Mouse (Mus musculus) forebrain, embryonic 15.5 days (tissue): ENCODE data around the gene Grik2. TPM values are rescaled to one million over a fixed set of nuclear protein-coding genes. Genes with fewer than 3 reads are reported as not detected.
"Not testable (repeated sequence)": the region's sequence is repeated elsewhere in the genome, so short reads cannot be mapped to it uniquely, and the experiment has no call there.

ENCODE experiments used
- ATAC-seq: fragments of 200-750 bp; cut with Nextera tagmentation; replicated peaks from 2 replicates; pipeline ENCODE4 v1.8.0; 2017; ENCODE audit warnings: mild to moderate bottlenecking, moderate TSS enrichment, moderate library complexity
- H3K27ac ChIP-seq: fragments of 300-500 bp; sonication (generic); replicated peaks from 2 replicates; pipeline ENCODE4 v1.5.1; 2015; ENCODE audit warnings: mild to moderate bottlenecking, inconsistent platforms
- H3K27me3 ChIP-seq: fragments of 300-500 bp; sonication (generic); 2 replicates; pipeline ENCODE4 v1.6.1; 2015; ENCODE audit warnings: inconsistent platforms
- H3K36me3 ChIP-seq: fragments of 300-500 bp; sonication (generic); 2 replicates; pipeline ENCODE4 v1.6.1; 2015; ENCODE audit warnings: mild to moderate bottlenecking, inconsistent platforms
- H3K4me1 ChIP-seq: fragments of 300-500 bp; sonication (generic); 2 replicates; pipeline ENCODE4 v1.6.1; 2015; ENCODE audit warnings: inconsistent platforms
- H3K4me2 ChIP-seq: fragments of 300-500 bp; sonication (generic); replicated peaks from 2 replicates; pipeline ENCODE4 v1.6.1; 2015; ENCODE audit warnings: mild to moderate bottlenecking, inconsistent platforms
- H3K4me3 ChIP-seq: fragments of 300-500 bp; sonication (generic); 2 replicates; pipeline ENCODE4 v1.5.1; 2015; ENCODE audit warnings: mild to moderate bottlenecking, inconsistent platforms
- H3K9ac ChIP-seq: fragments of 300-500 bp; sonication (generic); replicated peaks from 2 replicates; pipeline ENCODE4 v1.6.1; 2015; ENCODE audit warnings: mild to moderate bottlenecking, inconsistent platforms
- H3K9me3 ChIP-seq: fragments of 300-500 bp; sonication (generic); 2 replicates; pipeline ENCODE4 v1.6.1; 2016; ENCODE audit warnings: inconsistent platforms
- WGBS: fragments of 180-500 bp; shearing (Covaris S2); methylation state at CpG from one replicate; pipeline ENCODE4 v1.1.7; 2015; ENCODE audit warnings: mixed read lengths; 5-methylcytosine and 5-hydroxymethylcytosine counted together
- polyA plus RNA-seq: library from polyadenylated mRNA; unstranded; fragments of >200 nt; fragmentation: Nextera tagmentation; extraction: Ambion mirVana; gene quantifications from 2 replicates; pipeline ENCODE4 v1.2.1, GENCODE M21; 2015

Gene Grik2
- polyA plus RNA-seq, 1 experiment from 2014 or later: 32.7 TPM

- H3K9me3 ChIP-seq, H3K9ac ChIP-seq, H3K4me3 ChIP-seq, H3K4me1 ChIP-seq, ATAC-seq, H3K4me2 ChIP-seq, H3K27ac ChIP-seq, H3K36me3 ChIP-seq, H3K27me3 ChIP-seq: not testable (repeated sequence)
- WGBS: 57% methylated on average over 6 of the region's 6 CpGs
Observed at GRCm38 (mm10) chr10:49237356-49237755, 551.2 kb downstream of the Grik2 start.

DNA sequence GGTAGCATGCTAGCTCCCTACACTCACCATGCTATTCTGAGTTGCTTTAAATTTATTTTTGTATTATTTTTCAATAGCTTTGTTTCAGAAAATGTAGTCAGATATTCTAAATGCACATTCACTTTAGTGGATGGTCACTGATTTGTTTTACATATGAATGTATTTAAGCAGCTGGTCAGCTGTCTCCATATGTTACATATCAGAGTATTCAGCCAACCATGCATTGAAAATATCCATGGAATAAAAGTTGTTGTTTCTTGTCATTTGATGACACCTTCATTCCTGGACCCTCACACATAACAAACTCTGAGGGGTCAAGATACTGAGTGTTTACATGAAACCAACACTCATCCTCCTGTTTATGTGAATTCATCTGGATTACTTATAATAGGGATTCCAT lies 551.7 kb downstream of the Grik2 start:
- not testable (repeated sequence) for H3K4me1 ChIP-seq, H3K27ac ChIP-seq, H3K9me3 ChIP-seq, H3K36me3 ChIP-seq, ATAC-seq, H3K27me3 ChIP-seq, H3K9ac ChIP-seq, H3K4me3 ChIP-seq, H3K4me2 ChIP-seq

GRCm38 (mm10) chr10:49220096-49220495 lies 568.5 kb downstream of the Grik2 start:
- peak overlapping the region; percentile 12; the same call in 1 of the 2 replicates for H3K27ac ChIP-seq
- H3K9me3 ChIP-seq: no peaks in the 10 kb centered on the region
- 12% methylated on average over 1 of the region's 1 CpGs for WGBS
- H3K9ac ChIP-seq: no peak overlapping the region
- no peak overlapping the region for H3K4me3 ChIP-seq
- H3K27me3 ChIP-seq: no peaks in the 10 kb centered on the region
- peaks cover 5% of the 10 kb centered on the region; the same call in 1 of the 2 replicates for H3K4me1 ChIP-seq
- ATAC-seq: peak; percentile 79
- no peak overlapping the region for H3K4me2 ChIP-seq
- H3K36me3 ChIP-seq: no peaks in the 10 kb centered on the region

DNA sequence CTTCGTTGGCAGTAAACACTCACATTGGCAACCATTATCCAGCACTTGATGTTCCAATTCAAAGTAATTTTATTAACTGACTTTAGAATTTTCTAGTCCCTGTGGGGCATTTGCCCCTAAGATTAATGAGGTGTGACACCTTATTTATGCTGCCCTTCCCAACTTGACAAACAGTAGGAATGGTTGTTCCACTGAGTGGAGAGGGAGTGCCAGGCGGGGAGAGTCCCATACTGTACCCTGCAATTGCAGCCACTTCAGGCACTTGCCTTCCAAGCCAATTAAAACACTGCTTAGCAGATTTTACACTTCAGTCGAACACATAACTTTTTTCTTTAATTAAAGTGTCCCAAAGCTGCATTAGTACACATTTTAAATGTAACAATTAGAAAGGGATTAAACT lies 568.9 kb downstream of the Grik2 start:
- H3K27me3 ChIP-seq: no peaks in the 10 kb centered on the region
- 0 out of 2 replicates have a peak overlapping the region, but pooled peaks have one; percentile 19 for H3K27ac ChIP-seq
- WGBS: 20% methylated on average over 3 of the region's 3 CpGs
- ATAC-seq: peak; percentile 97
- no peak overlapping the region for H3K4me2 ChIP-seq
- peaks cover 5% of the 10 kb centered on the region; the same call in 1 of the 2 replicates for H3K4me1 ChIP-seq
- H3K9ac ChIP-seq: no peak overlapping the region
- H3K36me3 ChIP-seq: no peaks in the 10 kb centered on the region
- no peak overlapping the region for H3K4me3 ChIP-seq
- no peaks in the 10 kb centered on the region for H3K9me3 ChIP-seq

DNA sequence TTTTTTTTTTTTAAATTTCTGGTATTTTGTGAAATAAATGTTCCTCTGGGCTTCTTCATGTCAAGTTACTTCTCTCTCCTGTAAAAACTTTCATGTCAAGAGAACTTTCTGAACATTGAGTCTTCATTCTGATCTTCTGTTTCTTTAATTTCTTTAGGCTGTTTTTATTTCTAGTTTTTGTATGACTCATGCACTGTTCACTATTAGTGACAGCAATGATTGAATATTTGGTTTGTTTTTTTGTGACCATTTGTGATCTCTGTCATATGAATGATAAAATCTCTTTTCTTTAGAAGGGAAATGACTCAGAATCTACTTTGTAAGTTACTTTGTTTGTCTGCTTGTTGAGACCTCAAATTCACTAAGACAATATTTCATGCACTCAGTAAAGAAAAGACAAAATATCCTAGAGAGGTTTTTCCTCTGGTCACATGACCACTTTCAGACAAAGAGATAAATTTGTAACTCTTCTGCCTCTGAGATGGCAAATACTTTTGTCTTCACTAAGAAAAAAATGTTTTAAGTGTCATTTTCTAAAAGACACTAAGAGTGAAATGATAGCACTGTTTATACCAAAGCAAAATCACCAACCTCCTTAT lies 596.7 kb downstream of the Grik2 start:
- H3K9me3 ChIP-seq: no peaks in the 10 kb centered on the region
- H3K9ac ChIP-seq: no peak overlapping the region
- H3K4me1 ChIP-seq: no peaks in the 10 kb centered on the region
- no peak overlapping the region for H3K4me3 ChIP-seq
- no peak for ATAC-seq
- no peaks in the 10 kb centered on the region for H3K27me3 ChIP-seq
- H3K36me3 ChIP-seq: no peaks in the 10 kb centered on the region
- no peak overlapping the region for H3K27ac ChIP-seq
- H3K4me2 ChIP-seq: no peak overlapping the region

DNA sequence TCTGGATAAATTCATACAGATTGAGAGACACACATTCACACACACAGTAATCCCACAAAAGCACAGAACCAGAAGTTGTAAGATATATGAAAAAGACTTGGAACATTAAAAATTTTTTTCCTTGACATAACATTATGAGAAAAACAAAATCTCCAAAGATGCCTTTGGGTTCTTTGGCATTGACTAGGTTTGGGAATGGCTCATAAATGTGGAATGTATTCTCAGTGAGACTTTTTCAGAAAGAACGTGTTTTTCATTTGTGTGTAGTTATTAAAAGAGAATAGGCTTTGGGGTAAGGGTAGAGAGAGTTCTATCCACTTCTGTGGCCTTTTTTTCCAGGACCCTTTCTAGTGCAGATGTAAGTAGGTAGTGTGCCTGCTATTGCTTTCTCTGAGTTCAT lies 597.3 kb downstream of the Grik2 start:
- Histone ChIP-seq H3K9ac (no peak overlapping the region), H3K4me2 (no peak overlapping the region), H3K4me3 (no peak overlapping the region), H3K36me3 (no peaks in the 10 kb centered on the region), H3K27ac (no peak overlapping the region), H3K27me3 (no peaks in the 10 kb centered on the region), H3K4me1 (no peaks in the 10 kb centered on the region), H3K9me3 (no peaks in the 10 kb centered on the region)
- no peak for ATAC-seq
- WGBS: 90% methylated on average over 1 of the region's 1 CpGs

- Histone ChIP-seq H3K4me1 (no peaks in the 10 kb centered on the region), H3K4me2 (no peak overlapping the region), H3K4me3 (no peak overlapping the region), H3K27ac (no peak overlapping the region), H3K9me3 (no peaks in the 10 kb centered on the region), H3K36me3 (no peaks in the 10 kb centered on the region), H3K27me3 (no peaks in the 10 kb centered on the region), H3K9ac (no peak overlapping the region)
- WGBS: 78% methylated on average over 4 of the region's 4 CpGs
- ATAC-seq: no peak
Observed at GRCm38 (mm10) chr10:49154134-49154533, 634.4 kb downstream of the Grik2 start.

- not testable (repeated sequence) for H3K9me3 ChIP-seq, H3K27ac ChIP-seq
- 98% methylated on average over 4 of the region's 4 CpGs for WGBS
Observed at GRCm38 (mm10) chr10:49151496-49151895, 637.1 kb downstream of the Grik2 start.

GRCm38 (mm10) chr10:49149714-49150113 lies 638.9 kb downstream of the Grik2 start:
- WGBS: 82% methylated on average over 4 of the region's 4 CpGs
- H3K36me3 ChIP-seq: no peaks in the 10 kb centered on the region
- no peaks in the 10 kb centered on the region for H3K27me3 ChIP-seq
- no peak overlapping the region for H3K9ac ChIP-seq
- no peaks in the 10 kb centered on the region for H3K9me3 ChIP-seq
- H3K4me2 ChIP-seq: no peak overlapping the region
- H3K4me3 ChIP-seq: no peak overlapping the region
- H3K27ac ChIP-seq: no peak overlapping the region
- no peaks in the 10 kb centered on the region for H3K4me1 ChIP-seq
- ATAC-seq: no peak

More at GRCm38 (mm10) chr10:49151496-49151895, 637.1 kb downstream of the Grik2 start:
- H3K4me3 ChIP-seq, H3K4me2 ChIP-seq, H3K9ac ChIP-seq, ATAC-seq, H3K27me3 ChIP-seq, H3K36me3 ChIP-seq, H3K4me1 ChIP-seq: not testable (repeated sequence)

DNA sequence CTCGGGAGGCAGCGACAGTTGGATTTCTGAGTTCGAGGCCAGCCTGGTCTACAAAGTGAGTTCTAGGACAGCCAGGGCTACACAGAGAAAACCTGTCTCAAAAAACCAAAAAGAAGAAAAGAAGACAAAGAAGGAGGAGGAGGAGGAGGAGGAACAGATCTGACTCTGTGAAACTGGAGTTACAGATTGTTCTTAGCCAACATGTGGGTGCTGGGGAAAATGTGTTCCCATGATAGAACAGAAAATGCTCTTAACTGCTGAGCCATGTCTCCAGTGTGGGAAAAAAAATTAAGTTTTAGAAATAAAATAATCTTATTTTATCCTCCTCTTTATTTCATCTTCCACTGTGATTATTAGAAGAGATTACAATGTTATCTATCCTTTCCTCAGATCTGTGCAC lies 645.9 kb downstream of the Grik2 start:
- no peak overlapping the region for H3K9ac ChIP-seq
- no peaks in the 10 kb centered on the region for H3K4me1 ChIP-seq
- WGBS: 92% methylated on average over 3 of the region's 3 CpGs
- H3K27ac ChIP-seq: no peak overlapping the region
- no peak overlapping the region for H3K4me2 ChIP-seq
- H3K9me3 ChIP-seq: no peaks in the 10 kb centered on the region
- no peak for ATAC-seq
- H3K27me3 ChIP-seq: no peaks in the 10 kb centered on the region
- H3K4me3 ChIP-seq: no peak overlapping the region
- no peaks in the 10 kb centered on the region for H3K36me3 ChIP-seq

GRCm38 (mm10) chr10:49136816-49137215 lies 651.8 kb downstream of the Grik2 start:
- no peaks in the 10 kb centered on the region for H3K27me3 ChIP-seq
- no peak overlapping the region for H3K4me3 ChIP-seq
- no peak for ATAC-seq
- H3K4me2 ChIP-seq: no peak overlapping the region
- no peaks in the 10 kb centered on the region for H3K36me3 ChIP-seq
- no peaks in the 10 kb centered on the region for H3K9me3 ChIP-seq
- H3K4me1 ChIP-seq: no peaks in the 10 kb centered on the region
- no peak overlapping the region for H3K27ac ChIP-seq
- no peak overlapping the region for H3K9ac ChIP-seq

DNA sequence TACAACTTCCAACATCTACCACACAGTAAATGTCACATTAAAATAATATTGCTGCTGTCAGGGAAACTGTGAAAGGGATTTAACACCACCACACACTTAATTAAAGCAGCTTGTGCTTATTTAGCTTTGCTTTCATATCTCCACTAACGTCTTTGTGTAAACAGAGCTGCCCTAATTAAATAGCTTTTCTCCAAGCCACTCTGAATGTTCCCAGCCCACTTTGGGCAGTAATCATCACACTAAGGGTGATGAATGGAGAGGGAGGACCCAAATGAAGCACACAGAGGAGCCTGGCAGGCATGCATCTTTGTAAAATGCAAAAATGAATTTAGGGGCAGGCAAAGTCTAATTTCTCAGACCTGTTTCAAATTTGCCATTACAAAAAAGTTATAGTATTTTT lies 657.3 kb downstream of the Grik2 start:
- 0% methylated on average over 1 of the region's 1 CpGs for whole genome bisulfite sequencing
- no peak overlapping the region for H3K27ac ChIP-seq
- ATAC-seq: peak; percentile 64

DNA sequence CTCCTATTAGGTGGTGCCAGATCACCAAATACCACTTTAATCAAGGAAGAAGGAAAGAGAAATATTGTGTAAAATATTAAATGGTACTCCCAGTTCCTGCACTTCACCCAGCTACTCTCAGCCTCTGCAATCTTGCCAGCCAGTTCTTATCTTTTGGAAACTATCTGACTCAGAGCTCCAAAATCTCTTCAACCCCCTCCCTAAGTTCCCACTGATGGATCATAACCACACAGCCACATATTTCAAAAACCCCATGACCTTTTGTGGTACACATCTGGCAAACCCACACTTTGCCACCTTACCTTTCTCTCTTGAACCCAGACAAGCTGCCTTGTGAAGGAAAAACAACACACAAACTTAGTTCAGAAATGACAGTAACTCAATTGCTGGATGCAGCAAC lies 738.2 kb downstream of the Grik2 start:
- Histone ChIP-seq H3K27ac (no peak overlapping the region), H3K4me1 (no peaks in the 10 kb centered on the region), H3K9me3 (no peaks in the 10 kb centered on the region), H3K4me2 (no peak overlapping the region), H3K4me3 (no peak overlapping the region), H3K36me3 (no peaks in the 10 kb centered on the region), H3K9ac (no peak overlapping the region), H3K27me3 (no peaks in the 10 kb centered on the region)
- ATAC-seq: no peak

More for the DNA sequence above, 657.3 kb downstream of the Grik2 start:
- Histone ChIP-seq H3K4me3 (no peak overlapping the region), H3K9ac (no peak overlapping the region), H3K27me3 (no peaks in the 10 kb centered on the region), H3K9me3 (no peaks in the 10 kb centered on the region), H3K36me3 (no peaks in the 10 kb centered on the region), H3K4me1 (peaks cover 3% of the 10 kb centered on the region; the same call in 1 of the 2 replicates), H3K4me2 (no peak overlapping the region)
